Mouse (Mus musculus) leukemia stem cell, adult 10-12 weeks (primary cell): Measurements from ENCODE around the gene Cmtm2b. TPM values are rescaled to one million over a fixed set of nuclear protein-coding genes. Genes with fewer than 3 reads are reported as not detected.

Source experiments
- polyA plus RNA-seq: library from polyadenylated mRNA; stranded (reverse); fragments of >175 nt; gene quantifications from 2 replicates; pipeline ENCODE4 v1.2.3, GENCODE M21; 2012; ENCODE audit warnings: low replicate concordance

Gene Cmtm2b
- polyA plus RNA-seq: not detected in 2 replicates

DNA sequence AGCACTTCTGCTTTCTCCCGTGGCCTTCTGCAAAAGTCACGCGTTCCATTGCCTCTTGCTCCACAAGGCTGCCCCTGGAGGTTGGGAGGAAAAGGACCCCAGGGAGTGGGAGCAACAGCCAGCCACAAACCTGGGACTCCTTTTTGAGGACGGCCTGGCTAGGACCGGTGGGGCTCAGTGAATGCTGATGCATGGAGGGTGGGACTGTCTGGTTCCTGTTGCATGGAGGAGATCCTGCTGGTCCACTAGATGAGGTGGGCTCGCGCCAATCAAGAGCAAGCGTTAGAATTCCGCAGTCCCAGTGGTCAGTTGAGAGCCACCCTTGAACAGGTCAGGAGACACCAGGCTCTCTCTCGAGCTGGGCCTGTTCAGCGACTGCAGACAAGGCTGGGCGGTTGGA lies at the start of gene Cmtm2b:
TSS of gene Cmtm2b (plus strand) at position 301 of the 400 bp plus-strand sequence.

DNA sequence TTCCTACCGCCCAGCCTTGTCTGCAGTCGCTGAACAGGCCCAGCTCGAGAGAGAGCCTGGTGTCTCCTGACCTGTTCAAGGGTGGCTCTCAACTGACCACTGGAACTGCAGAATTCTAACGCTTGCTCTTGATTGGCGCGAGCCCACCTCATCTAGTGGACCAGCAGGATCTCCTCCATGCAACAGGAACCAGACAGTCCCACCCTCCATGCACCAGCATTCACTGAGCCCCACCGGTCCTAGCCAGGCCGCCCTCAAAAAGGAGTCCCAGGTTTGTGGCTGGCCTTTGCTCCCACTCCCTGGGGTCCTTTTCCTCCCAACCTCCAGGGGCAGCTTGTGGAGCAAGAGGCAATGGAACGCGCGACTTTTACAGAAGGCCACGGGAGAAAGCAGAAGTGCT lies 28.9 kb upstream of the Cmtm2b start, which contains the start of gene Cmtm2a:
TSS of gene Cmtm2a (minus strand) at position 101 of the 400 bp plus-strand sequence.

DNA sequence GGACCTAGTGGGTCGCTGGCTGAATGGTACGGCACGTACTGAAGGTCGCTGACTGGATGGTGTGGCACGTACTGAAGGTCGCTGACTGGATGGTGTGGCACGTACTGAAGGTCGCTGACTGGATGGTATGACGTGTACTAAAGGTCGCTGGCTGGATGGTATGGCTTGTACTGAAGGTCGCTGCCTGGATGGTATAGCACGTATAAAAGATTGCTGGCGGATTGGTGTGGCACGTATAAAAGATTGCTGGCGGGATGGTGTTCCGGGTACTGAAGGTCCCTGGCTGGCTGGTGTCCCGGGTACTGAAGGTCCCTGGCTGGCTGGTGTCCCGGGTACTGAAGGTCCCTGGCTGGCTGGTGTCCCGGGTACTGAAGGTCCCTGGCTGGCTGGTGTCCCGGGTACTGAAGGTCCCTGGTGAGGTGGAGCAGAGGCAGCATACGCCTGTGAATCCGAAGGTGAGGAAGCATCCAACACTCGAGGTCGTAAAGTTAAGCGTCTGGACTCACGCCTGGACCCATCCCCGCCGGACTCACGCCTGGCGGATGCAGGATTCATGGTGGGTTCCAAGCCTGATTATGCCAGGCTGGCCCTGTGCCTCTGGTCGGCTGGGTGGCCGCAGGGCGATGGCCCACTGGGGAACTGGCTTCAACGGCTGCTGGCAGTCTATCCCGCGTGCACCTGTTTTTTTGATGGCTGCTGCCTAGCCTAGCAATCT lies 12.4 kb upstream of the Cmtm2b start, which contains the start of the genes Gm45711 and Cmtm1:
TSS of gene Gm45711 (minus strand) at position 641 of the 715 bp plus-strand sequence.
TSS of gene Cmtm1 (minus strand) at position 705 of the 715 bp plus-strand sequence.

DNA sequence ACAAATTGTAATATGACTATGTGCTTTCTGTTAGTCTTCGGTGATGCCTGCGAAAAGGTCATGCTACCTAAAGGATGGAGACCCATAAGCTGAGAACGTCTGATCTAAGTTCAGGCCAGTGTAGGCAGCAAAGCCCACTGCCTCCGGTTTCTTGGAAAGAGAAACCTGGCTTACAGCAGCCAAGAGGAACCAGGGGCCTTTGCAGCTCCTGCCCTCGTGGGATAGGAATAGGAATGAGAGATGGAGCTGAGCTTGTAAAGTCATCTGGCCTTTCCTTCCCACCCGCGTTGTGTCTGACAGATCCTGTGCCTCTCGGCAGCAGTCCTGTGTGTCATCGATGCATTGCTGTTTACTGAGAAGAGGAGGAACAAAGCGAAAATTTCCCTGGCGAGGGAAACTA lies 763 bp upstream of the Cmtm2b start, which contains the start of gene Gm11020:
TSS of gene Gm11020 (plus strand) at position 301 of the 400 bp plus-strand sequence.

DNA sequence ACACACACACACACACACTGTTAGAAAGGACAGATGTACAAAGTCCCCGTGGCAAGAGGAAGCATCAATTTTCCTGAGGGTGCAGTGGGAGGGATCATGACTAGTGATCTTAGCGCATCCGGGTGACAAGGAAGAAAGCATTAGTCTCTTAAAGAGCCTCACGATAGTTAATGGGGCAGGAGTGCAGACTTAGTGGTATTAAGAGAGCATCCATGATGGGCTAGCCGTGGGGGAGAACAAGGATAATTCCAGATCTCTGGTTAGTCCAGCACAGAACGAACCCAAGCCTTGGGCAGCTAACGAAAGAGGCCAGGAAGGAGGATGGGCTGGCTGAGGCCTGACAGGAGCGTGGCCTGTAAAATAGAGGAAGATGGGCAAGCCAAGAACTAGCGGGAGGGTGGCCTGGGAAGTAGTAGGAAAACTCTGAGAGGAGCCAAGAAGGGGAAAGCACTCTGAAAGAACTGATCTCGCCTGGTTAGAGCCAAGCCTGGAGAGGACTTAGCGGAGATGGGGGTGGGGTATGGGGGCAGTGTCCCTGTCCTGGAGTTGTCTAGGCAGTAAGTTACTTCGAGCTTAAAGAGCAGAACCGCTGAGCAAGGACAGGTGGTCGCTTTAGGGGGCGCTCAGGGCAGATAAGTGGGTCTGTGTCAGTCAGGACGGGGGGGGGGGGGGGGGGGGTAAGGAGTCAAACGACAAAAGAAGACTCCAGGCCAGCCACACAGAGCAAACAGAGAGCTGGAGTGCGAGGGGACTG lies 17.4 kb downstream of the Cmtm2b start, which contains the start of gene Cmtm3:
TSS of gene Cmtm3 (plus strand) at position 182 of the 754 bp plus-strand sequence.

Other genes with a start within 250 kb of the Cmtm2b start
- 1.9 and 9.4 TPM in 2 replicates for gene Cdh5, start 220.6 kb upstream of the Cmtm2b start, polyA plus RNA-seq
- gene Bean1, start 151.8 kb upstream of the Cmtm2b start, polyA plus RNA-seq: 0.44 TPM in 1 of 2 replicates, not detected in the other
- 16.7 and 27.9 TPM in 2 replicates for gene Tk2, start 73.7 kb upstream of the Cmtm2b start, polyA plus RNA-seq
- 2.6 and 4.6 TPM in 2 replicates for gene Cklf, start 71.4 kb upstream of the Cmtm2b start, polyA plus RNA-seq
- not detected in 2 replicates for gene Cmtm2a, start 29.0 kb upstream of the Cmtm2b start, polyA plus RNA-seq
- gene Gm45711, start 12.1 kb upstream of the Cmtm2b start, polyA plus RNA-seq: not detected in 2 replicates
- gene Cmtm1, start 12.1 kb upstream of the Cmtm2b start, polyA plus RNA-seq: not detected in 2 replicates
- not detected in 2 replicates for gene Gm11020, start 663 bp upstream of the Cmtm2b start, polyA plus RNA-seq
- 16.1 and 29.9 TPM in 2 replicates for gene Cmtm3, start 17.2 kb downstream of the Cmtm2b start, polyA plus RNA-seq
- gene Cmtm4, start 73.6 kb downstream of the Cmtm2b start, polyA plus RNA-seq: 1.3 and 1.4 TPM in 2 replicates
- 18.9 and 20.9 TPM in 2 replicates for gene Dync1li2, start 120.8 kb downstream of the Cmtm2b start, polyA plus RNA-seq
- 0.30 TPM in 1 of 2 replicates, not detected in the other for gene Terb1, start 187.7 kb downstream of the Cmtm2b start, polyA plus RNA-seq
- gene Nae1, start 212.4 kb downstream of the Cmtm2b start, polyA plus RNA-seq: 0.36 and 11.5 TPM in 2 replicates
- 25.6 and 116 TPM in 2 replicates for gene Car7, start 212.5 kb downstream of the Cmtm2b start, polyA plus RNA-seq